Mouse (Mus musculus) bone marrow, adult 2 months (tissue): ENCODE data around the gene Txndc9.
A peak's percentile ranks its signal among the peaks of the same experiment; 100 is the strongest.

Source experiments
- CTCF ChIP-seq: fragments of 200-500 bp; IDR thresholded peaks from 2 replicates; pipeline ENCODE4 v1.5.1; 2011; ENCODE audit warnings: low read length, control low read depth; ENCODE audit not compliant: control insufficient read depth, insufficient read depth
- POLR2A ChIP-seq: fragments of 200-500 bp; IDR thresholded peaks from 2 replicates; pipeline ENCODE4 v1.6.1; 2011; ENCODE audit warnings: low read depth, mild to moderate bottlenecking, control low read depth, low read length, borderline replicate concordance; ENCODE audit not compliant: control insufficient read depth

DNA sequence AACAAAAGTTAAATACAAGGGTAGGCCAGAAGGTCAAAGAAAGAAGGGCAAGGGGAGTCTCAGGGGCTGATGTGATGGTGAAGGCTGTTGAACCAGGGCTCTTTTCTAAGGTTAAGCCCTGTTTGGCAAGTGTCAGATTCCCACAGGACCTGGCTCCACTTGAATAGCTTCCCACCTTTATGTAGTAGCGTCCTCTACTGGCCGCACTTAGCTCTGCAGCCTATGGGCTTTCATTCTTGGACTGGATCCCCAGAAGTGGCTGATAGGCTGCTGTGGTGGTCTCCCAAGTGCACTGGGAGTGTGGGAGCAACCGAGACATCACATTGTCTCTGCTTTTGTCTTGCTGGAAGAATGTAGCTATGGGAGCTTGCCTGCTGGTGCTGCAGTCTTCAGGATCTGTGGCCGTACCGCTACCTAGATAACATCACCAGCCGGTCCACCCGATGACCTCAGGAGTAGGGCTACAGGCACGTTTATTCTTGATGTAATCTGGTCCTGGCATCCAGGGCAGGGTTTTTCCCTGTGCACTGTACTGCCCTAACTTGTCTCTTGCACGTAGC lies 11.8 kb downstream of the Txndc9 start:
- TF ChIP-seq CTCF (peak; percentile 25; the same call in 1 of the 2 replicates), POLR2A (no peak)
